Mouse (Mus musculus) midbrain, embryonic 10.5 days (tissue): ENCODE data around the gene Calr4. TPM values are rescaled to one million over a fixed set of nuclear protein-coding genes. Genes with fewer than 3 reads are reported as not detected.

Experiments
- DNase-seq: peaks from one replicate; pipeline ENCODE4 v3.0.0-alpha.2; 2017; ENCODE audit warnings: low spot score
- H3K27ac ChIP-seq: fragments of 300-500 bp; sonication (generic); replicated peaks from 2 replicates; pipeline ENCODE4 v1.5.1; 2016; ENCODE audit warnings: mild to moderate bottlenecking
- H3K27me3 ChIP-seq: fragments of 300-500 bp; sonication (generic); 2 replicates; pipeline ENCODE4 v1.6.1; 2016; ENCODE audit warnings: low read depth, mild to moderate bottlenecking; ENCODE audit not compliant: poor library complexity, severe bottlenecking
- H3K36me3 ChIP-seq: fragments of 300-500 bp; sonication (generic); 2 replicates; pipeline ENCODE4 v1.6.1; 2016; ENCODE audit warnings: mild to moderate bottlenecking, moderate library complexity
- H3K4me1 ChIP-seq: fragments of 300-500 bp; sonication (generic); 2 replicates; pipeline ENCODE4 v1.6.1; 2016
- H3K4me3 ChIP-seq: fragments of 300-500 bp; sonication (generic); 2 replicates; pipeline ENCODE4 v1.5.1; 2016; ENCODE audit warnings: mild to moderate bottlenecking, moderate library complexity
- H3K9me3 ChIP-seq: fragments of 300-500 bp; sonication (generic); replicated peaks from 2 replicates; pipeline ENCODE4 v1.6.1; 2016; ENCODE audit warnings: mild to moderate bottlenecking
- WGBS: fragments of 180-500 bp; shearing (Covaris S2); methylation state at CpG from one replicate; pipeline ENCODE4 v1.1.7; 2016; 5-methylcytosine and 5-hydroxymethylcytosine counted together
- polyA plus RNA-seq: library from polyadenylated mRNA; unstranded; fragments of >200 nt; fragmentation: Nextera tagmentation; extraction: Ambion mirVana; gene quantifications from 2 replicates; pipeline ENCODE4 v1.2.1, GENCODE M21; 2016

The Calr4 gene
- 0.07 and 0.27 TPM in 2 replicates for polyA plus RNA-seq

DNA sequence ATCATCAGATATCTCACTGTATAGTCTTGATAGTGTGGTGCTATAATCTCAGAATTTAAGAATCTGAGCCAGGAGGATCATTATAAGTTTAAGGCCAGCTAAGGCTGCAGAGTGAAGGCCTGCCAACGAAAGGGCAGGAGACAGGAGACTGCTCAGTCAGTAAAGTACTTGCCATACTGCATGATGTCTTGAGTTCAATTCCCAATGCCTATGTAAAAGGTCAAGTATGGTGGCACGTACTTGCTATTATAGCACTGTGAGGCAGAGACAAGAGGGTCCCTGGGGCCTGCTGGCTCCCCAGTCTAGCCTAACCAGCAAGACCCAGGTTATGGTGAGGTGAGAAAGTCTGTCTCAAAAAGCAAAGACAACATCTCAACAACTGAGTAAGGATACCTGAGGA, at the start of gene Calr4:
Gene Calr4, plus strand, starts transcription at position 301 of the 400 bp plus-strand sequence.
- no peaks in the 10 kb centered on the region for H3K9me3 ChIP-seq

DNA sequence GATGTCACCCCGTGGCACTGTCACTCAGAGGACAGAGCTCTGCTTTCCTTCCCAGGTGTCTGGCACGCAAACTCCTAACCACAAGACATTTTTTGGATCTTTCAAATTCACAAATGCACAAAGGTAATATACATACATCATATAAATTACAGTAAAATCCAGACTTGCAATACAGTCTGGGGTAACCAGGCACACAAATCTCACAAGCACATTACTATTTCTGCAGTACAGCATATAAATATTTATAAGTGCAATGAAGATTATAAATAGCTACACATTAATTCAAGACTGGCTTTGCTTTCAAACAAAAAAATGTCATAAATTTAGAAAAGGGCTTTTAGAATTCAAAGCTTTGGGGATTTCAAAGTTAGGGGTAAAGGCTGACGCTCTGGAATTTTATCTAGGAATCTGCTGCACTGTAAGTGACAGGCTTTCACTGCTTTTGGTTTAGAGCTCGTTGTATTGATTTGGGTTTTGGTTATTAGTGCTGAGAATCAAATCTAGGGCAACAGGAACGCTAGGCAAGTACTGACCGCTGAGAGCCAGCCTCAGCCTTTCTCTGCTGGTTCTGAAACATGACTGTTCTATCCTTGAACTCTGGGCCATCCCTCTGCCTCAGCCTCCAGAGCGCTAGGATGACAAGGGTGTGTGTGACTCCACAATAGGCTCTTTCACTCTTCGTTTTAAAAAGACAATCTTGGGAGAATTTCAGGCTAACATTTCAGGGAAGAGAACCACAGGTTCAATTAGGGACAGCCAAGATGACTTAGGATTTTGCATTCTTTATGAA, 48.5 kb upstream of the Calr4 start:
- H3K27ac ChIP-seq = no peak overlapping the region
- no peaks in the 10 kb centered on the region for H3K9me3 ChIP-seq
- 93% methylated on average over 8 of the region's 8 CpGs for WGBS
- H3K27me3 ChIP-seq = no peaks in the 10 kb centered on the region
- H3K36me3 ChIP-seq = no peaks in the 10 kb centered on the region
- no peak overlapping the region for H3K4me3 ChIP-seq
- H3K4me1 ChIP-seq = no peaks in the 10 kb centered on the region
- no peak for DNase-seq

More for the DNA sequence above, at the start of gene Calr4:
- Histone ChIP-seq H3K27me3 (no peaks in the 10 kb centered on the region), H3K36me3 (no peaks in the 10 kb centered on the region), H3K4me3 (no peak within 1 kb of the TSS), H3K4me1 (peaks cover 9% of the 10 kb centered on the region; the same call in 1 of the 2 replicates), H3K27ac (no peak within 1 kb of the TSS)
- no peak for DNase-seq
- 90% methylated on average over 2 of the region's 2 CpGs for WGBS

DNA sequence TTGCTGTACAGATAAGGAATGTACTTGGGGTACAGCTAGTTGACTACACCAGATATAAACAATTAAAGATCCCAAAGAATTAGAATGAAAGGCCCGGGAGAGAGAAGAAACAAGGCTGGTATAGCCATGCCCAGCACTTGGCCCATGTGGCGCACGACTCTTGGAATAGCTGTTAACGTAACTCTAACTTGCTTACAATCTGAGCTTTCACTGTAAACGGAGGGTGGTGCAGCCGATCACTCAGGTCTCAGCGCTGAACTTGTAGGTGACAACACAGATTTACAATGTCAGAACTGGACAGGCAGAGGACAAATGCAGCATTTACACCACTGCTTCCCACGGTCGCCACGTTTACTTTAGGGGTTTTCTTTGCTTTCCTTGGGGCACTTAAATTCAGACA, 42.7 kb upstream of the Calr4 start:
- H3K4me1 ChIP-seq = peaks cover 8% of the 10 kb centered on the region; the same call in 1 of the 2 replicates
- no peak overlapping the region for H3K4me3 ChIP-seq
- H3K36me3 ChIP-seq = no peaks in the 10 kb centered on the region
- no peaks in the 10 kb centered on the region for H3K27me3 ChIP-seq
- no peak overlapping the region for H3K27ac ChIP-seq
- 83% methylated on average over 10 of the region's 10 CpGs for WGBS
- no peaks in the 10 kb centered on the region for H3K9me3 ChIP-seq
- DNase-seq = no peak

DNA sequence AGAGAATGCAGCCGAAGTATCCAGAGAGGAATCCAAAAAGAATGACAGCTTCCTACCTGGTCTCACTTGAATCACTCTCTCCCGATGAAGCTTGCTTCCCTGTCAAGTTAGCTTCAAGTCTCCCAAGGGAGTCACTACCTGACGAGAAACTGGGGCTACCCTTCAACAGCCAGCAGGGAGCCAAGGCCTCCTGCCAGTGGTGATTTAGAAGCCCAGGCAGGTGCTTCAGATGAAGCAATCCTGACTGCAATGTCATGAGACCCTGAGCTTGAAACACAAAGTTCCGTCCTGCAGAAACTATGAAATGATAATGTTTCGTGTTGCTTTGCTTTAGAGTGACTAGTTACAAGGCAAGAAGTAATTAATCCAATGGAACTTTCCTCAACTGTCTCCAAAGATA, 40.4 kb upstream of the Calr4 start:
- Histone ChIP-seq H3K4me1 (peaks cover 8% of the 10 kb centered on the region; the same call in 1 of the 2 replicates), H3K27ac (no peak overlapping the region), H3K9me3 (no peaks in the 10 kb centered on the region), H3K27me3 (no peaks in the 10 kb centered on the region), H3K4me3 (no peak overlapping the region), H3K36me3 (no peaks in the 10 kb centered on the region)
- DNase-seq = no peak
- WGBS = 80% methylated on average over 5 of the region's 5 CpGs

DNA sequence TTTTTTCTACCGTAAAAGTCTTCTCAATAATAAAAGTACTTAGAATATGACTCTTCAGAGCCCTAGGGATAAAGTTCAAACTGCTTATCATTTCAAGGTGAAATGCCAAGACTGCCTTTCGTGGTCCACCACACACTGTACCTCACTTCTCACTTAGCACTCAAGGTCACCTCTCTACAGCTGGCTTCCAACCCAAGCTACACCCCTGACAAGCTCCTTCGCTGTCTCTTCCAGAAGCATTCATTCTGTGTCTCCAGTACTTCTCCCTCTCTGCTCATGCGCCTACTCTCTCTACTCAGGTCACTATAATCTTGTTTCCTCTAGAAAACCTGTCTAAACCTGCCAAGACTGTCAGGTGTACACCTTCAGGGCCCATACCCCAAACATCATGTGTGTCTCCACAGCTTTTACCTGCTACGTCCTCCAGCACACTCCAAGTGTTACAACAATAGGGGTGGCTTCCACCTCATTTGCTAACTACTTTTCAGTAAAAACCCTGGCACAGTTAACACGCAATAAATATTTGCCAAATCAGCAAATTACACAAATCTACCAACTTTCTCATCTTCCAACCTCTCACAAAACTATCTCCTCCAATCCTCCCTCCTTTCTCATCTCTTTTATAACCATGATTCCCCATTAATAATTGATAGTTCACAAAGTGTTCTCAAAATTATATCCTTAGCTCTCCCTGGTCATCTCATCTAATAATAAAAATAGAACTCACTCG, 38.2 kb upstream of the Calr4 start:
- Histone ChIP-seq H3K27me3 (no peaks in the 10 kb centered on the region), H3K4me3 (no peak overlapping the region), H3K36me3 (no peaks in the 10 kb centered on the region), H3K4me1 (peaks cover 12% of the 10 kb centered on the region), H3K9me3 (no peaks in the 10 kb centered on the region), H3K27ac (no peak overlapping the region)
- no peak for DNase-seq
- 92% methylated on average over 7 of the region's 7 CpGs for WGBS

DNA sequence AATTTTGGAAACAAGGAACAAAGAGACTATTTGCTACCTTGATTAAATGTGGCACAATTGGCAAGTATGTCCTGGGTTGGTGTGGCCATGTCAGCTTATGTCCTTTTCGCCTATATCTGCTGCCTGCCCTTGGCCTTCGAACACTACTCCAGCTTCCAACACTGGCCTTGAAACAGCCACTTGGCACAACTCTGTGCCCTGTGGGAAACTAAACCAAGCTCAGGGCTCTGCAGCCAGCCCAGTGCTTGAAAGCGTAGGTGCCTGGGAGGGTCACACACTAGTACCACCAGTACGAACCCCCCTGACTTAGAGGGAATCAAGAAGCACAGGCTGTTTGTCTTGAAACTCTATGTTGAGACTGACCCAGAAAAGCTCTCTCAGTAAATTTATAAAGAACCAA, 35.2 kb upstream of the Calr4 start:
- Histone ChIP-seq H3K4me1 (peaks cover 14% of the 10 kb centered on the region), H3K27ac (no peak overlapping the region), H3K27me3 (no peaks in the 10 kb centered on the region), H3K9me3 (no peaks in the 10 kb centered on the region), H3K4me3 (no peak overlapping the region), H3K36me3 (no peaks in the 10 kb centered on the region)
- DNase-seq = no peak
- WGBS = 90% methylated on average over 4 of the region's 4 CpGs

DNA sequence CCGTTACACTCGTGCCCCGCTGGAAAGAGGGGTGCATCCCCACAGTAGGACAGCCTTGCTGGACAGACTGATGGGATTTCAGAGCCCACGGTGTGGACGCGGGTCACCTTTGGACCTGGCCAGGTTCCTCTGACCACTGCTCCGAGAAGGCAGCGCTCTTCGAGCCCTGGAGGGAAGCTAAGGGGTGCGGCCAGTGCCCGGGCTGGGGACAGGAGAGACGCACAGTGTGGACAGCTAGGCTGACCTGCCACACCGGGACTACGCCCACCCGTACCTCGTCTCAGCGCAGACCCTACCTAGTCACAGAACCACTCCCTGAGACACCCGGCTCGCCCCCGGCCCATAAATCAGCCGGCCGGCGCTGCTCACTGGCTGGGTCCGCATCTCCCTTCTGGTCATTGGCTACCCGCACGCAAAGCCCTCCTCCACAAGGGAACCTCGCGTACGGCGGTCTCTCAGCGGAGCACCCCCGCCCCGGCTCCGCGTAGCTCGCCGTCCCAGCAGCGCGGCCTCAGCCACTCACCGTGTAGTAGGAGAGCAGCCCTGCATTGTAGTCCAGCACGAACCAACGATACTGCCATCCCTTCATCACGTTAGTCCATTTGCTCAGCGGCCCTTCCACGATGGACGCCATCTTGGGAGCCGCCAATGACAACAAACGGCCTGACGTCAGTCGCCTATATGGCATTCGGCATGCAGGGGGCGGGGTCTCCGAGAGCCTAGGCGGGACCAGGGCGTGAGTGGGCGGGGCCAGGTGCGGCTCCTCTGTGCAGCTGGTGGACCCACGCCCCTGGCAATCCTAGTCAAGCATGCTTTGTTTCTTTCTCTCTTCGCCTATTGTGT, 32.5 kb upstream of the Calr4 start, which contains the start of gene Osbpl9:
Gene Osbpl9, minus strand, starts transcription at position 691 of the 843 bp plus-strand sequence.
- WGBS = under 1% methylated on average over 59 of the region's 59 CpGs
- Histone ChIP-seq H3K4me1 (peaks cover 14% of the 10 kb centered on the region), H3K36me3 (no peaks in the 10 kb centered on the region), H3K9me3 (no peaks in the 10 kb centered on the region), H3K27me3 (no peaks in the 10 kb centered on the region), H3K27ac (peak within 1 kb of the TSS; percentile 93), H3K4me3 (peak within 1 kb of the TSS; percentile 84)
- peak; percentile 99 for DNase-seq

DNA sequence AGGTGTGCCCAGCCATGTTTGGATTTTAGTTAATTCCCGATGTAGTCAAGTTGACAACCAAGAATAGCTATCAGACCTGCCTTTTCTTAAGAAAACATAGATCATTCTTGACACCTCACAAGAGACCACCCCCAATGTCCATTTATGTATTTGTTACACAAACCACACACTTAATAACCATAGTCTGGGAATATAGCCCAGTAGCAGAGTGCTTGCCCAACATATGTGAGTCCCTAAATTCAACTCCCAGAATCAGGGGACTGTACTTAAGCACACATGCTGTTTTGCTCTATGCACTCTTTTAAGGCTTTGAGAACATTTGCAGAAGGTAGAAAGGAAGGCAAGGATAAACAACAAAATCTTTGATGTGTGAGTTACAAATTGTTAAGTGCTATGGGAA, 30.4 kb upstream of the Calr4 start:
- no peak for DNase-seq
- Histone ChIP-seq H3K9me3 (no peaks in the 10 kb centered on the region), H3K36me3 (no peaks in the 10 kb centered on the region), H3K4me1 (peaks cover 14% of the 10 kb centered on the region), H3K27me3 (no peaks in the 10 kb centered on the region), H3K27ac (no peak overlapping the region), H3K4me3 (no peak overlapping the region)
- WGBS = 83% methylated on average over 1 of the region's 1 CpGs

DNA sequence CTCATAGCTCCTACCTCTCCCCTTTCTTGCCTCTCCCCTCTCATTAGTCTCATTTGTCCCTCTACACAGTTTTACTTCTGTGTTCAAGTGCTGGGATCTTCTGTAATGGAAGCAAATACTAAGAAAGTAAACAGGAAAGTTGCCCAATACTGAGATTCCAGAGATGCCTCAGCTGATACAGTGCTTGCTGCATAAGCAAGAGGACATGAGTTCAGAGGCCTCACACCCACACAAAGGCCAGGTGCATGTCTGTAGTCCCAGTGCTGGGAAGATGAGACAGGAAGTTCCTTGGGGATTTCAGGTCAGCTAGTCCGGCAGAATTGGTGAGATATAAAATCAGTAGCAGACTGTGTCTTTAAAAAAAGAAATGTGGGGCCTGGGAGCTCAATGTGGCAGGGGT, 29.9 kb upstream of the Calr4 start:
- Histone ChIP-seq H3K4me1 (peaks cover 14% of the 10 kb centered on the region), H3K27me3 (no peaks in the 10 kb centered on the region), H3K36me3 (no peaks in the 10 kb centered on the region), H3K27ac (no peak overlapping the region), H3K9me3 (no peaks in the 10 kb centered on the region), H3K4me3 (no peak overlapping the region)
- 72% methylated on average over 1 of the region's 1 CpGs for WGBS
- DNase-seq = no peak

DNA sequence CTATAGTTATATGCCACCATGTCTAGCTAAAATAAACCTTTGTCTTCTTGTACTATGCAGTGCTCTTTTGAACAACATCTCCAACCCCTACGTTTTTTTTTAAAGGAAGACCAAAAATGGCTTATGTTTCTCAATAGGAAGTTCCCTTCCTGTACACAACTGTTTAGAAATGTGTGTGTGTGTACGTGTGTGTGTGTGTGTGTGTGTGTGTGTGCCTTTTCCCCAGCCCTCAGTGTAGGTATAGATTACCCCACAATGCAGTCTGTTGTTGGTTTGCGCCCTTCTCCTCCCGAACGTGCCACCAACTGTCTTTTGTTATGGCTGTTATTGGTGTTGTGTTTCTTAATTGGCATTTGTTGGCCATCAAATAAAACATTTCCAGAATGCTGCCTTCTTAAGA, 26.8 kb upstream of the Calr4 start:
- 87% methylated on average over 5 of the region's 5 CpGs for WGBS
- H3K4me1 ChIP-seq = peaks cover 11% of the 10 kb centered on the region
- H3K27ac ChIP-seq = no peak overlapping the region
- H3K27me3 ChIP-seq = no peaks in the 10 kb centered on the region
- H3K9me3 ChIP-seq = no peaks in the 10 kb centered on the region
- no peak for DNase-seq
- H3K4me3 ChIP-seq = no peak overlapping the region
- H3K36me3 ChIP-seq = no peaks in the 10 kb centered on the region

DNA sequence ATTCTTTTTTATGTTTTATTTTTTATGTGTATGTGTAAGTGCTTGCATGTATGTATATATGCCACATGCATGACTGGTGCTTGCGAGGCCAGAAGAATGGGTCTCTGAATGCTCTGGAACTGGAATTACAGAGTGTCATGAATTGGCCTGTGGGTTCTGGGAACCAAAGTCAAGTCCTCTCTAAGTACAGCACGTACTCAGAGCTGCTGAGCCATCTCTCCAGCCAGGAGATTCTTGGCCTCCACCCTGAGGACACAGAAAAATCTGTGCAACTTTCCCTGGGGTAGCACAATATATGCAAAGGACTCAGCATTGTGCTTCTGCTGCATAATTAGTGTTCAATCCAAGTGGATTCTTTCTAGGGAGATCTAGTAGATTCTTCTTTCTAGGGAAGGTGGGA, 24.0 kb upstream of the Calr4 start:
- DNase-seq = no peak
- WGBS = 79% methylated on average over 2 of the region's 2 CpGs
- H3K27me3 ChIP-seq = no peaks in the 10 kb centered on the region

DNA sequence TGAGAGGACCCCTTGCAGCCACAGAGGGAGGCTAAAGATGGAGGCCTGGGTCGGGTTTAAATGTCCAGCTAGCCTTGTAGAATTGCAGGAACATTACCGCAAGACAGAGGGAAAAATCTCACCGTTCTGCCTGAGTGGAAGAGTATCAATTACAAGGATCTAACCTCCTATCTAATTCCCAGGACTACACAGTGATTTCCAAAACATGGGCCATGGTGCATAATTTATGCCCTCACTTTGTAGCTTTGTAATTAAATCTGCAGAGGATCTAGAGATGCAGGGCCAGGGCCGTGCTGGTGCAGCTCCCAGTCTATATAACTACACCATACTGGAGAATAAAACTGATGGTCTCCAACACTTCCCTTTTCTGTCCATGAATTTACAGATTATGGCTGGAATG, 23.4 kb upstream of the Calr4 start:
- Histone ChIP-seq H3K4me1 (peaks cover 10% of the 10 kb centered on the region), H3K27ac (peak overlapping the region; percentile 49; the same call in 1 of the 2 replicates), H3K36me3 (no peaks in the 10 kb centered on the region), H3K4me3 (no peak overlapping the region), H3K9me3 (no peaks in the 10 kb centered on the region), H3K27me3 (no peaks in the 10 kb centered on the region)
- DNase-seq = no peak
- 76% methylated on average over 4 of the region's 4 CpGs for WGBS

More for the DNA sequence above, 24.0 kb upstream of the Calr4 start:
- Histone ChIP-seq H3K36me3 (no peaks in the 10 kb centered on the region), H3K27ac (peak overlapping the region; percentile 49; the same call in 1 of the 2 replicates), H3K4me3 (no peak overlapping the region), H3K4me1 (peaks cover 10% of the 10 kb centered on the region), H3K9me3 (no peaks in the 10 kb centered on the region)
